Mouse (Mus musculus): Measurements from ENCODE around the gene Mettl2. TPM values are rescaled to one million over a fixed set of nuclear protein-coding genes. Genes with fewer than 3 reads are reported as not detected.

Mettl2 gene
- polyA plus RNA-seq, 1 experiment from 2014 or later, result 15.0 TPM

DNA sequence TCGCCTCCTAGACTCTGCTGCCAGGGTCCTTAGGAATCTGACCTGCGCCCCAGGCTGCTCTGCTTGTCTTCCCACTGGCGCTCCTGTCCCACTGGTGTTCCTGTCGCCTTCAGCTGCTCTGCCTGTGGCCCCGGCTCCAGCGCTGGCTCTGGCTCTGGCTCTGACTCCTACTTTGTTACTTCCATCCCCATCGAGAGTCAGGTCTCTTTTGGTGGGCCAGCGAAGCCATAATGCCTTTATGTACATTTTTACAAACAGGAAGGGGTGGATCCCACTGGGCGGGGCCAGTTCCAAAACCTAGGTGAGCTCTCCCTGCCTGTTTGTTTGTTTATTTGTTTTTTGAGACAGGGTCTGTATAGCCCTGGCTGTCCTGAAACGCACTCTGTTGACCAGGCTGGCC is 40.6 kb downstream of the Mettl2 start:
- H3K4me1 ChIP-seq (replicated peaks; ENCODE audit: control insufficient read depth, insufficient read depth), result no peaks in the 10 kb centered on the region
- H3K4me2 ChIP-seq (replicated peaks; ENCODE audit: low read depth), result no peak overlapping the region
- H3K9ac ChIP-seq (ENCODE audit: low read length), result no peak overlapping the region
- no peak for DNase-seq (ENCODE audit: low spot score)
- no peaks in the 10 kb centered on the region for H3K27me3 ChIP-seq (ENCODE audit: control insufficient read depth, insufficient read depth, low read length)
- H3K9me3 ChIP-seq (ENCODE audit: control insufficient read depth, low read length), result no peaks in the 10 kb centered on the region
- WGBS, result 92% methylated on average over 10 of the region's 10 CpGs
- TF ChIP-seq CTCF (IDR thresholded peaks at IDR 0.05; ENCODE audit: low read depth), result no peak
- TF ChIP-seq EP300 (optimal IDR thresholded peaks at IDR 0.05), result no peak
- no peak for ATAC-seq (ENCODE audit: low FRiP score, low TSS enrichment)
- no peak overlapping the region for H3K4me3 ChIP-seq (ENCODE audit: low read depth, low read length)
- no peak overlapping the region for H3K27ac ChIP-seq (replicated peaks)
- no peaks in the 10 kb centered on the region for H3K36me3 ChIP-seq (ENCODE audit: control insufficient read depth, insufficient read depth, low read length)

- 45% methylated on average over 2 of the region's 2 CpGs for WGBS
- H3K27me3 ChIP-seq (ENCODE audit: control insufficient read depth, insufficient read depth, low read length), result no peaks in the 10 kb centered on the region
These were observed 52.3 kb downstream of the Mettl2 start, which contains the start of gene Tlk2 for GRCm38 (mm10) chr11:105178516-105178915. TSS of gene Tlk2 (plus strand) at chr11:105178807.

DNA sequence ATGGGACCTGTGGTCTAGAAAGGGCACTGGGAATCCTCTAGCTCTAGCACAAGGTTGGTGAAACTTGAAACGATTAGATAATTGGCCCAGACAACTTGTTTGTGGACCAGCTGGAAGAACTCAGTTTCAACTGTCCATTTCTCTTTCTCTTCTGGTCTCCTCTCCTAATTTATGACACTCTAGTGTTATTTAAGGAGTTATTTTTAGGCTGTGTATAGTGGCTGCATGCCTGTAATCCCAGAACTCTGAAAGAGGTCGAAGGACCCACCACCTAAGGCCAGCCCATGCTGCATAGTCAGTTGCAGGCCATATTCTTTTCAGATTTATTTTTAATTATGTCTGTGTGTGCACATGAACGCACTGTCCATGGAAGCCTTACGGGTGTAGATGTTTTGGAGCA is 53.3 kb downstream of the Mettl2 start:
- no peak overlapping the region; the same call in 1 of the 2 replicates for H3K27ac ChIP-seq (replicated peaks)
- H3K4me1 ChIP-seq (replicated peaks; ENCODE audit: control insufficient read depth, insufficient read depth), result 0 out of 2 replicates have a peak, but pooled peaks cover 3% of the 10 kb centered on the region
- 62% methylated on average over 4 of the region's 4 CpGs for WGBS
- DNase-seq (ENCODE audit: low spot score) (no peak), ATAC-seq (ENCODE audit: low FRiP score, low TSS enrichment) (no peak)
- H3K27me3 ChIP-seq (ENCODE audit: control insufficient read depth, insufficient read depth, low read length), result no peaks in the 10 kb centered on the region
- no peak overlapping the region for H3K4me3 ChIP-seq (ENCODE audit: low read depth, low read length)
- no peaks in the 10 kb centered on the region for H3K9me3 ChIP-seq (ENCODE audit: control insufficient read depth, low read length)
- TF ChIP-seq CTCF (IDR thresholded peaks at IDR 0.05; ENCODE audit: low read depth) (no peak), EP300 (optimal IDR thresholded peaks at IDR 0.05) (no peak)
- H3K9ac ChIP-seq (ENCODE audit: low read length), result no peak overlapping the region
- peaks cover 3% of the 10 kb centered on the region; the same call in 1 of the 2 replicates for H3K36me3 ChIP-seq (ENCODE audit: control insufficient read depth, insufficient read depth, low read length)
- peak overlapping the region; percentile 85 for H3K4me2 ChIP-seq (replicated peaks; ENCODE audit: low read depth)

More at GRCm38 (mm10) chr11:105178516-105178915, 52.3 kb downstream of the Mettl2 start, which contains the start of gene Tlk2:
- Histone ChIP-seq H3K27ac (replicated peaks) (no peak within 1 kb of the TSS), H3K4me1 (replicated peaks; ENCODE audit: control insufficient read depth, insufficient read depth) (0 out of 2 replicates have a peak, but pooled peaks cover 3% of the 10 kb centered on the region), H3K4me2 (replicated peaks; ENCODE audit: low read depth) (peak within 1 kb of the TSS; percentile 85), H3K4me3 (ENCODE audit: low read depth, low read length) (no peak within 1 kb of the TSS), H3K36me3 (ENCODE audit: control insufficient read depth, insufficient read depth, low read length) (no peaks in the 10 kb centered on the region), H3K9me3 (ENCODE audit: control insufficient read depth, low read length) (no peaks in the 10 kb centered on the region), H3K9ac (ENCODE audit: low read length) (no peak within 1 kb of the TSS)
- no peak for TF ChIP-seq CTCF (IDR thresholded peaks at IDR 0.05; ENCODE audit: low read depth)
- TF ChIP-seq EP300 (optimal IDR thresholded peaks at IDR 0.05), result no peak
- ATAC-seq (ENCODE audit: low FRiP score, low TSS enrichment), result no peak
- no peak for DNase-seq (ENCODE audit: low spot score)

GRCm38 (mm10) chr11:105180471-105181091 is 54.4 kb downstream of the Mettl2 start:
- peak overlapping the region; percentile 85 for H3K4me2 ChIP-seq (replicated peaks; ENCODE audit: low read depth)
- under 1% methylated on average over 35 of the region's 35 CpGs for WGBS
- H3K9ac ChIP-seq (ENCODE audit: low read length), result peak overlapping the region; percentile 100
- ATAC-seq (ENCODE audit: low FRiP score, low TSS enrichment) (peak; percentile 1; the same call in 1 of the 2 replicates), DNase-seq (ENCODE audit: low spot score) (peak; percentile 56)
- H3K36me3 ChIP-seq (ENCODE audit: control insufficient read depth, insufficient read depth, low read length), result peaks cover 7% of the 10 kb centered on the region; the same call in 1 of the 2 replicates
- H3K27me3 ChIP-seq (ENCODE audit: control insufficient read depth, insufficient read depth, low read length), result no peaks in the 10 kb centered on the region
- H3K9me3 ChIP-seq (ENCODE audit: control insufficient read depth, low read length), result no peaks in the 10 kb centered on the region
- peak overlapping the region; percentile 97 for H3K27ac ChIP-seq (replicated peaks)
- peak overlapping the region; percentile 96 for H3K4me3 ChIP-seq (ENCODE audit: low read depth, low read length)
- 0 out of 2 replicates have a peak, but pooled peaks cover 3% of the 10 kb centered on the region for H3K4me1 ChIP-seq (replicated peaks; ENCODE audit: control insufficient read depth, insufficient read depth)
- TF ChIP-seq CTCF (IDR thresholded peaks at IDR 0.05; ENCODE audit: low read depth) (no peak), EP300 (optimal IDR thresholded peaks at IDR 0.05) (no peak)

- Histone ChIP-seq H3K36me3 (ENCODE audit: control insufficient read depth, insufficient read depth, low read length) (peaks cover 7% of the 10 kb centered on the region; the same call in 1 of the 2 replicates), H3K9me3 (ENCODE audit: control insufficient read depth, low read length) (no peaks in the 10 kb centered on the region), H3K4me2 (replicated peaks; ENCODE audit: low read depth) (peak overlapping the region; percentile 85), H3K9ac (ENCODE audit: low read length) (peak overlapping the region; percentile 100), H3K27ac (replicated peaks) (peak overlapping the region; percentile 97), H3K27me3 (ENCODE audit: control insufficient read depth, insufficient read depth, low read length) (no peaks in the 10 kb centered on the region), H3K4me1 (replicated peaks; ENCODE audit: control insufficient read depth, insufficient read depth) (0 out of 2 replicates have a peak, but pooled peaks cover 3% of the 10 kb centered on the region), H3K4me3 (ENCODE audit: low read depth, low read length) (peak overlapping the region; percentile 96)
- ATAC-seq (ENCODE audit: low FRiP score, low TSS enrichment), result peak; percentile 96
- DNase-seq (ENCODE audit: low spot score), result peak; percentile 93
- TF ChIP-seq EP300 (optimal IDR thresholded peaks at IDR 0.05) (peak; percentile 38), CTCF (IDR thresholded peaks at IDR 0.05; ENCODE audit: low read depth) (no peak)
- under 1% methylated on average over 43 of the region's 60 CpGs for WGBS
These were observed 55.0 kb downstream of the Mettl2 start for GRCm38 (mm10) chr11:105181126-105181637.

Data from stomach, postnatal 0 days (tissue).